Comparison of ENCODE assay signal across 9 mouse cellular contexts in the genomic region with DNA sequence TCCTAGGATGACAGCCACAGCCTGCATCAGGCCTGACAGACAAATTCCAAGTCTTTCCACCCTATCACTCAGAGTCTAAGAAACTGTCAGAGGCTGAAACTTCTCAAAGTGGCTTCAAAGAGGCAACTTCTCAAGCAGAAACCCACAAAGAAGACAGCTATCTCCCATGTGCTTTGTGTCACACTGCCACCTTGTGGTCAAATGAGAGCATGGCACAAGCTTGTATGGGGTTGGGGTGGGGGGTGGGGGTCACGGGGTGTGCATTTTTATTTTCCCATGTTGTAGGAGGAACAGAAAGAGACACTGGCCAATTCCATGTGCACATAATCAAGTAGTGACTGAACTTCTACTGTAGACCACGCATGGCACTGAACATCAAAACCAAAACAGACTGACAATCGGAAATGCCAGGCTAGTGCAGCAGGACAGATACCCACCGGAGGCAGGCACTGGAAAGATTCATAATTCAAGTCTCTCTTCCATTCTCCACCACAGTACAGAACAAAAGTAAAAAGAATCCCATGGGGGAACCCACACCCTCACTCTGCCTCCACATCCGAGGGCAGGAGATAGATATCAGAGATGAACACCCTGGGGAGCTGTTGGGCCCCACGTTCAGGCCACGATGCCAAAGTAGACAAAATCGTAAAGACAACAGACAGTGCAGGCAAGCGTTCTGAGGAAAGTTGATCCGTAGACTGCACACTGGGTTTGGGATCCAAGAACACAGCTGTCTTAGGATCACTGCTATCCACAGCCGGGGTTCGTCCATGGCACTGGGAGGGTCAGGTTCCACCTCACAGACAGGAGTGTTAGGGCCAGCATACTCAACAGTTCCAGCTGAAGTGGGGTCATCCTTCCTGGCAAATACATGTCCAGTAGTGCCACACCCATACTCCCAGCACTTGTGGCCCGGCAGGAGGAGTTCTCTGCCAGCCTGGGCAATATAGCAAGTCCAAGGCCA. TPM values are rescaled to one million over a fixed set of nuclear protein-coding genes. Genes with fewer than 3 reads are reported as not detected.
A peak's percentile ranks its signal among the peaks of the same experiment; 100 is the strongest.
DNase-seq lines count a peak whose midpoint lies in the region; ATAC-seq lines count a peak whose summit lies in the region.
"Had no signal": no experiment of that assay in that cellular context is flagged by ENCODE, and none has a peak within 500 bp of the region (broad histone marks: within the 10 kb centered on the region; RNA-seq: fewer than 3 reads in every experiment).

No protein-coding gene starts in this region.

- H3K4me3 ChIP-seq in midbrain, embryonic 11.5 days (ENCODE audit: low read depth, low read length) = no peak overlapping the region
- H3K4me3 ChIP-seq: embryonic facial prominence, embryonic 12.5 days had no signal

- no peaks in the 10 kb centered on the region for H3K27me3 ChIP-seq in midbrain, embryonic 11.5 days (ENCODE audit: control insufficient read depth, insufficient read depth, low read length)
- H3K27me3 ChIP-seq: embryonic facial prominence, embryonic 12.5 days had no signal

- ATAC-seq in midbrain, embryonic 11.5 days (ENCODE audit: low FRiP score) = peak; percentile 43

- no peaks in the 10 kb centered on the region for H3K9me3 ChIP-seq in midbrain, embryonic 11.5 days (ENCODE audit: control insufficient read depth, low read length)
- H3K9me3 ChIP-seq: embryonic facial prominence, embryonic 12.5 days had no signal

- WGBS in midbrain, embryonic 11.5 days = 75% methylated on average over 13 of the region's 13 CpGs

- no peak overlapping the region for H3K9ac ChIP-seq in midbrain, embryonic 11.5 days (ENCODE audit: low read length)
- H3K9ac ChIP-seq: embryonic facial prominence, embryonic 12.5 days had no signal

- intact Hi-C loops in left cerebral cortex, postnatal 4 days (cut with DNase I) = no loop called here
- intact Hi-C loops in left cerebral cortex, postnatal 25 days (cut with DNase I) = loop anchor here (2.0 to 5.0 kb wide), 2 partner anchors 36 to 187 kb away; a partner anchor contains a TSS

- peak; percentile 44 for DNase-seq in left cerebral cortex, postnatal 4 days
- no peak for DNase-seq in left cerebral cortex, postnatal 25 days (ENCODE audit: low spot score in 2 of 2)
- peak; percentile 70 to 82 for DNase-seq in cerebellum, postnatal 10 days
- peak; percentile 55 for DNase-seq in gastrocnemius, postnatal 25 days
- DNase-seq in kidney, postnatal 10 days = peak; percentile 64
- peak; percentile 90 for DNase-seq in midbrain, embryonic 11.5 days (ENCODE audit: low spot score, missing footprints)
- DNase-seq in thymus, postnatal 0 days (ENCODE audit: low spot score) = peak; percentile 80
- DNase-seq in right cerebral cortex, postnatal 14 days = no peak

- peaks cover 5% of the 10 kb centered on the region for H3K36me3 ChIP-seq in midbrain, embryonic 11.5 days (ENCODE audit: control insufficient read depth, insufficient read depth, low read length)

- peaks cover 22% of the 10 kb centered on the region for H3K4me1 ChIP-seq in midbrain, embryonic 11.5 days (ENCODE audit: control insufficient read depth, insufficient read depth, low read length)

- no peak overlapping the region for H3K4me2 ChIP-seq in midbrain, embryonic 11.5 days
- H3K4me2 ChIP-seq: embryonic facial prominence, embryonic 12.5 days had no signal

- H3K27ac ChIP-seq in midbrain, embryonic 11.5 days (ENCODE audit: low read depth, low read length) = no peak overlapping the region
- H3K27ac ChIP-seq: embryonic facial prominence, embryonic 12.5 days had no signal

RNA-seq across cellular contexts. Expression of a gene that starts 37.1 kb away (rescaled TPM):
- 10 to 100 TPM; 32.1 to 35.4 TPM for total RNA-seq in left cerebral cortex, postnatal 4 days (2021)
- 10 to 100 TPM; 25.8 to 28.3 TPM for total RNA-seq in left cerebral cortex, postnatal 25 days (2021)
- 100 to 1,000 TPM; 193 to 219 TPM for total RNA-seq in gastrocnemius, postnatal 25 days (2021)
- 49.8 and 56.0 TPM in 2 replicates for polyA plus RNA-seq in midbrain, embryonic 11.5 days (2014; fragmentation: Nextera tagmentation; extraction: Ambion mirVana)
- polyA plus RNA-seq in thymus, postnatal 0 days (2015; fragmentation: Nextera tagmentation; extraction: Ambion mirVana) = 26.6 and 30.4 TPM in 2 replicates

RNA-seq across cellular contexts. Expression of a gene that starts 40.9 kb away (rescaled TPM):
- under 1 TPM in 1 of 2 experiments, not detected in 1; 0.26 TPM for total RNA-seq in left cerebral cortex, postnatal 4 days (2021)
- total RNA-seq in left cerebral cortex, postnatal 25 days (2021) = not detected
- not detected for total RNA-seq in gastrocnemius, postnatal 25 days (2021)
- not detected in 2 replicates for polyA plus RNA-seq in midbrain, embryonic 11.5 days (2014; fragmentation: Nextera tagmentation; extraction: Ambion mirVana)
- 0.57 TPM in 2 replicates for polyA plus RNA-seq in thymus, postnatal 0 days (2015; fragmentation: Nextera tagmentation; extraction: Ambion mirVana)
- polyA plus RNA-seq: embryonic facial prominence, embryonic 12.5 days had no signal

Comparison
In these comparisons a context has a peak if more than half of its experiments do, and no peak if none do; other contexts are left out.
1. DNase-seq: peak in left cerebral cortex, postnatal 4 days (single experiment), cerebellum, postnatal 10 days (2 of 2), gastrocnemius, postnatal 25 days (single experiment), kidney, postnatal 10 days (single experiment), midbrain, embryonic 11.5 days (single experiment) and thymus, postnatal 0 days (single experiment); none in left cerebral cortex, postnatal 25 days (0 of 2) and right cerebral cortex, postnatal 14 days (single experiment).
2. RNA of a gene that starts 37.1 kb away (total RNA-seq): 193 to 219 TPM in gastrocnemius, postnatal 25 days; 32.1 to 35.4 TPM in left cerebral cortex, postnatal 4 days and 25.8 to 28.3 TPM in left cerebral cortex, postnatal 25 days; every median in the first group is over 4 times any median in the second.